Mouse (Mus musculus) mouse trophoblast stem cell (cell line): ENCODE measurements at regions not wholly inside any gene's neighbourhood (a gene's known extent, or its start where the extent isn't known, plus 50 kb on each side); places are given as distances from the start of the nearest gene placed in this dataset.

ENCODE experiments used
- in situ Hi-C, 2 experiments: fragments of 300-500 bp; cut with MseI, MboI; formaldehyde crosslinking; loops; 2 replicates in 1 of 2; 3 replicates in 1 of 2; pipeline ENCODE4 v1.15.1; 2025

DNA sequence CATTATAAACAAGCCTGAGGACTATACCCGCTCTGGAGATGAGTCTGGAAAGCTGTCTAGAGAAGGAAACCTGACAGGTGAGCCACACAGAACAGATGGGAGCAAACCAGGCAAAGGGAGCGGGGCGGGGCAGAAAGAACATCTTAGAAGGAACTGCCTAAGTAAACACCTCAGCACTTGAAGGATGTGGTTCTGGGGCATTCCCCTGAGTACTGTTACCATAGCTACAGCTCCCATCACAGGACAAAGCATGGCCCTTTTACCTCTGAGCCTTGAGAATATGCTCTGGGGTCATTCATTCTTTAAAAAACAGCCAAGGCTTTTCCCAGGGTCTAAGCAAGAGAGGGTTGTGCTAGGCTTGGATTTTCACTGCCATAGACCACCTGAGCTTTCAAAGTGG lies 127.6 kb downstream of the Rpap3 start:
- in situ Hi-C loops: no loop called here

DNA sequence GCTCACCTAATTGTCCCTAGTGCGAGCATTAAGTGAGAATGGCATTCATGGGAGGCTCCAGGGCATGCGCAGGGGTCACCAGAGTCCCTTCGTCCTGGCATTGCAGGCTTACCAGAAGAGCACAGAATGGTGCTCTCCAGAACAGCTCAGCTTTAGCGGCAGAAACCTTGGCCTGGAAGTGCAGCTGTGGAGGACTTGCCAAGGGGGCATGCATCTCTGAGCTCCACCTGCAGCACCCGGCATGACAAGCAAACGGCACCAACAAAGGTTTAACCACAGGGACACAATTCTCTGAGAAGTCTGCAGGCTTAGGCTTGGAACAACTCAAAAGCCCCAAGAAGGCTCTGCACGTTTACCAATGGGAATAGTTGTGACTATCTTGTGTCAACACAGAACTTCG lies 128.4 kb downstream of the Rpap3 start:
- in situ Hi-C loops: no loop called here

DNA sequence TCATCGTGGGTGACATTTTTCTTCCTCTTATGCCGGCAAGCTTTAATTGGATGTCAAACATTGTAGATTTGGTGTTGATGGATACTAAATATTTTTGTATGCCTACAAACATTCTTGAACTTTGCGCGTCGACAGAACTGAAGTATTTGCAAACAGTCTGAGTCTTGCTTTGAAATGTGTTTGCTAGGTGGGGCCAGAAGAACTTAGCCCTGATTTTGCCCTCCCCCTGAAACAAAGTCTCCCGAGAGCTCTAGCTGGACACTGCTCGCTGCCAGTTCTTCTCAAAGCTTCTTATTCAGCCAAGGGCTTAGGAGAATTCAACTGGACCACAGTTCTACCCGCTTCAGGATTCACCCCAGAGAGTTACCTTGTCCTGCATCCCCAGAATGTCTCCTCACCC lies 133.0 kb downstream of the Rpap3 start:
- in situ Hi-C loops: no loop called here

DNA sequence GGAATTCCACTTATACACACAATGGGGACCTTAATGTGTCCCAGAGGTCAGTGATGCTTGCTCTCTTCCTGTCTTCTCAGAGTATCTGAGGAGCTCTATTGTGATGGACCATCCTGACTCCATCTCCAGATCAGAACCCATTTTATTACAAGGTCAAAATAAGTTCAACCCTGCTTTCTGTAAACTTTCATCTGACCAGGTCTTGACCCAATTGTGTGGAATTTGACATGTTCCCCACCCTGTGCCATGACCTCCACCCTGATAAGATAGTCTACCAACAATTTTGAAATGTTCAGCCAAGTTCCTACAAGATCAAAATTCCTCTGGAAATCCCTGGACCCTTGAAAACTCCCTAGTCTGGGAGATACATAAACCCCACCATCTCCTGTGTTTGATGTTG lies 133.7 kb downstream of the Rpap3 start:
- in situ Hi-C loops: no loop called here

DNA sequence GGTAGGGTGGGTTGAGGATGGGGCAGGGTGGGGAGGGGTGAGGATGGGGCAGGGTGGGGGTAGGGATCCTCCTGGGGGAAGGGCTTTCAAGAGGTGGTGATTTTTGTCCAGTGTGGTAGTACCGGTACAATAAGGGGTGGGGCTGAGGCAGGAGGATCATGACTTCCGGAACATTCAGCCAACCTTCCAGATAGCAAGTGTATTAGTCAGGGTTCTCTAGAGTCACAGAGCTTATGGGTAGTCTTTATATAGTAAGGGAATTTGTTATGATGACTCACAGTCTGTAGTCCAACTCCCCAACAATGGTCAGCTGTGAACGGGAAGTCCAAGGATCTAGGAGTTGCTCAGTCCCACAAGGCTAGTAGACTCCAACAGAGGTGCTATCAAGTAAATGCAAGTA lies 145.5 kb downstream of the Rpap3 start:
- in situ Hi-C loops: no loop called here

DNA sequence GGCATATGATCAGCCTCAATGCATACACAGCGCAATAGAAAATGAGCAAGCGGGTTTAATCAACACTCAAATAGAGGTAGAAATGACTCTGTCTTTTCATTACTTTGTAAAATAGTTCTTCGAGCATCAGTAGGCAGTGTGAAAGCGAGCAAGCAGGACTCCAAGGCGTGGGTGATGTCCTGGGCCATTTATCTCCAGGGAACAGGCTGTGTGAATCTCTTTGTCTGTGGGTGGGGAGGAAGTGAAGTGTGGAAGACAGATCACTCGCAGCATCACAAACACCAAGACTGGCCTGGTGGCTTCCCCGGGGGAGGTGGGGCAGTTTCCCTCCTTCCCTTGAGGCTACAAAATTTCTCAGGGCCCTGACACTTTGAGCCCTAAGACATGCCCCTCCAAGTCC lies 146.9 kb downstream of the Rpap3 start:
- in situ Hi-C loops: no loop called here

DNA sequence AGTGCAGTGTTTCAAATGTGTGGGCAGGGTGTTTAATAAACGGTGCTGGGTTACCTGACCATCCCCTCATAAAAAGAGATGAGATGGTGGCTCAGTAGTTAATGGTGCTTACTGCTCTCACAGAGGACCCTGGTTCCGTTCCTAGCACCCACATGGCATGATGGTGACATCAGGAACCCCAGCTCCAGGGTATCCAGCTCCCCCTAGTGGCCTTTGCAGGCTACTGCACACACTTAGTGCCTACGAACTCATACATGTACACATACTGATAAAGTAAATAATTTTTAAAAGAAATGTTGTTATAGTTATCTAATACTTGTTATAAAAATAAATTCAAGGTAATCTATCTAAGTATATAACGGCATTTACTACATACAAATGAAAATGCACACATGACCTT lies 157.3 kb downstream of the Rpap3 start:
- in situ Hi-C loops: no loop called here

DNA sequence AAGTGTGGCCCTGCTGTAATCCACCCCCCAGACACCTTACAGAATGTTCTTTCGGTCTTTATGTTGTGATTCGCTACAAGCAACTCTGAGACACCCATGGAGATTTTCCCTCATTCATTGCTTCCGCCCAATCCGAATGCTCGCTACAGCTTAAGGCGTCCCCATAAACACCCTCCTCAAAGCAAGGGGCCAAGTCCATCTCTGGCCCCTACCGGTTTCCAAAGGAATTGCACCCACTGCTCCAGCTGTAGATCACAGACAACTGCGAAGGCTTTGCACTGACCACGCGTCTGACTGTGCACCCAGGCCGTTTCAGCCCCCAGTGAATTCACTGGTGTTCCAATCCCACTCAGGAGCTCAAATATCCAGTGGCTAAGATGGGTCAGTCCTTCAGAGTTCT lies 160.6 kb downstream of the Rpap3 start:
- in situ Hi-C loops: no loop called here

DNA sequence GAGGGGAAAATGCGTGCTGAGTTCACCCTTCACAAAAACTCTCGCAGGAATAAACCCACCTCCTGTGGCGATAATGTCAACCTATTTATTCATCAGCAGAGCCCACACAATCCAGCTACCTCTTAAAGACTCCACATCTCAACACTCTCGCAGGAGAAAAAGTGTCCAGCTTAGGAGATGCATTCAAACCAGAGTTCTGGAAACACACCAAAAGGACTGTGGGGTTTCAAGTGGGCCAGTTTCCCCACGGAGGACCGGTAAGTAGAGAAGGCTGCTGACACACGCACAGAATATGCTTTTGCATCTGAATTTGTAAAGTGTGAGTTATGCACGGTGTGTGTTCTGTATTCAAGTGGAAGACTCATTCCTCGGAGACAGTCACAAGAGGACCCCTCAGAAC lies 164.0 kb downstream of the Rpap3 start:
- in situ Hi-C loops: no loop called here

DNA sequence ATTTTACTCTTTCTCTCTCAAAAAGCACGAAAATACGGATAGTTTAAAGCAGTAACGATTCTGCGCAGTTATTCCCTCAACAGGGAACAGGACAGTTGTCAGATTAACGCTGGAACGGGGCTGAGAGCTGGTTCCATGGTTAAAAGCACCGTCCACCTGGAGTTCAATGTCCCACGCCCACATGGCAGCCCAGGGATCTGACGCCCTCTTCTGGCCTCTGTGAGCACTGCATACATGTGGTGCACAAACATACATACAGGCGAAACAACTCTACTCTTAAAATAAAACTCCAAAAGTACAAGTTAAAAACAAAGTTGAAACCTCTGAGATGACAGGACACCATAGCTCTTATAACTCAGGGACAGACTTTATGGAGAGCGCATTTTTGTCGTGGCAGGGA lies 169.5 kb downstream of the Rpap3 start:
- in situ Hi-C loops: no loop called here

DNA sequence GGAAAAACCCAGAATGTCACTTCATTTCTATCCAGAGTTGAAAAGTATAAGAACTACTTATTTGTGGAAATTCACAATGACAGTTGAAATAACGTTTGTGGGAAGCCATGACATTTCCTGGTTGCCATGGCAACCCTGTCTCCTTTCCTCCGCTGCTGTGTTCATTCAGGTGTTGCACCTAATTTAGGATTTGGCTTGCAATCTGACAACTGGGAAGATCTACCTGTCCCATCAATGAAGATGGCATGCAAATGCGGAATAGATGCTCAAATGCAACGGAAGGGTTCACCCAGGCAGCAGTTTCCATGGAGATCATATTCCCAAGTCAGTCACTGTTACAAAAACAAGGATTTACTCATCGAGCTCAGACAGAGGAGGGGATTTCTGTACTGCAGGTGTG lies 170.7 kb downstream of the Rpap3 start:
- in situ Hi-C loops: no loop called here

DNA sequence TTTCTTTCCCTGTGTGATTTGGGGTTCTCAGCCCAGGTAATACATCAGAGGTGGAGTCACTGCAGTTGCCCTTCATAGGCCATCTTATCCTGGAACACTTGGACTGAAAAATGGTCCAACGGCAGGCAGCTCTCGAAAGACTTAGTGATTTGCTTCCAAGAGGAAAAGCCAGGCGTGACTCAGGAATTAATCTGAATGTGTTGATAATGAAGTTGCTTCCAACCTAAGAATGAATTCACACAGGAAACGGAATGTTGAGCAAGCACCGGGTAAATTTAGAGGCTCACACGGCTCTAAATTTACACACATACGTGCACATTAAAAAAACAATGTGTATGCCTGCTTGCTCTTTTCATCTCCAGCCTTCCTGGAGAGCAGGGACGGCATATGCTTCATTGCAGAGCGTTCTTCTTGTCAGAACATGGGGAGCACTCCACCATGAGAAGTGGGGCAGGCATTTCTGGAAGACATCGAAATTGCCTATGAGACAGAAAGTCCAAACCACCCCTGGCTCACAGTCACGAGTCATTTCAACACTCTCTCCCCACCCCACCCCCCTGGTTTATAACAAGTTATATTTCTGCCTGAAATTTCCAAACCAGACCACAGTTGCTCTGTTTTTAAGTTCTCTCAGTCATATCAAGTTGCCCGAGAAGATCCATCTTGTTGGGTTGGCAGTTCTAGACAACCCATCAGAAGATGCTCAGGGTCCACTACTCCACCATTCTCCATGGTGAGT lies 171.9 kb downstream of the Rpap3 start:
- in situ Hi-C loops: no loop called here

DNA sequence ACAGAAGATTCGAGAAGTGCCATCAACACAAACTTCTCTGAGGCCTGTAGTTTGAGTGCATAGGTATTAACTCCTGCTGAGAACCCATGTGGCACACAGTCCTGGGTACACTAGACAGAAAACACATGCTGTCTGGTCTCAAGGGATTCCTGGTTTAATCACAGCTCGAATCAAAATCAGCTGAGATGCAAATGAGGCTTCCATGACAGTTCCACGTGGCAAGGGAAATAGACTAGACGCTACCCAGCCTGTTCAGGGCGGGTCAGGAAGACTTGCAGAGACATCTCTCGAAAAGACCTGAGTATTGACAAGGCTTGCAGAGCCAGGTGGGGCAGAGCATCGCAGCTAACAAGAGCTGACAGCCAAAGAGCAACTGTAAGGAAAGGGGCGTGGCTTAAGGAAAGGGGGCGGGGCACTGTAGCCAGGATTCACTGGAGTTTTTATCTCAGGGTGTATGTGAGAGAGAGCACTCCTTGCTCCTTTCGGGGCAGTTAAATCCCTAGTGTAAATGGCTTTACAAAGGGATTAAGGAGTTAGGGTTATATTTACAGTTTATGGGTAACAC lies 173.2 kb downstream of the Rpap3 start:
- in situ Hi-C loops: no loop called here

DNA sequence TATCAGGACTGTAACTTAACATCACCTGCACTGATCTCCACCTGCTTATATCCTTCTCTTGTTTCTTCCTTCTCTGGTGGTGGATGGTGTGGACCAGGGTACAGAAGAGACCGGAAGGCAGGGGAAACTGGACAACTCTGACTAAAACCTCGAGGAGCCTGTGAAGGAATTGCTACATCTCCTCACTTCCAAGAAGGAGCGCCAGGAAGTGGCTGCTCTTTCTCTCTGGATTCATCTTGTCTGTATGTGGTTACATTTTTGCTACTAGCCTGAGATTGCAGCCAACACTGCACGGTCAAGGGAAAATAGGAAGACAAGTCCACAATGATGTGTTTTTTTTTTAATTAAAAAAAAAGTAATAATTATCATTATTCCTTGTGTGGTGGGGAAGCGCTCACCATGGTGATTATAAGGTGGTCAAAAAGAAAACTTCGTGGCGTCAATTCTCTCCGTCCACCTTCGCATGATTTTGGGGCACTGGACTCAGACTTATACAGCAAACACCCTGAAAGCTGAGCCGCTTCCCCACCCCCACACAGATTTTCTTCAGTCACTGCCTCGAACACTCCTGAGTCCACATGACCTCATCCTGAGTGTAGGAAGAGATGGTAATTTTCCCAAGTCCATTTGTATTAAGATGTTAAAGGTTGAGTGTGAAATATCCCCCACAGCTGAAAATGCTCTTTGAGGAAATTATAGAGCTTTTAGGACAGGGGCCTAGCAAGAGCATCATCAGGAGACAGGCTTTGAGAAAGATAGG lies 177.2 kb downstream of the Rpap3 start:
- in situ Hi-C loops: no loop called here

DNA sequence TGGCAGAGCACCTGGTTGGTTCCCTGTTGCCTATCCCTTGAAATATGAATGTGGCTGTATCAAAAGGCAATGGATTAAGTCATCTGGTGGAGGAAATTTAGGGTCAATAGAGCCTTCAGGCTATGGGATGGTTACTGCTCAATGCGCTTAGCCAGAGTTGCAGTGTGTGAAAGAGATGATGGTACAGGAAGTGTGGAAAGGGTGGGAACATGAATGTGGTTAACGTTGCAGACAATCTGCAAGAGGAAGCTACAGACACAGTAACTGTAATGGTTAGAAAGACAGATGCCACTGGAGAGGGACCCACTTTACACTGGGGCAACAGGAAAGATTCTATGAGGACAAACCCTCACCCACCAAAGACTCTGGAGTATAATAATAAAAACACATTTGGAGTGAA lies 185.2 kb downstream of the Rpap3 start:
- in situ Hi-C loops: no loop called here

DNA sequence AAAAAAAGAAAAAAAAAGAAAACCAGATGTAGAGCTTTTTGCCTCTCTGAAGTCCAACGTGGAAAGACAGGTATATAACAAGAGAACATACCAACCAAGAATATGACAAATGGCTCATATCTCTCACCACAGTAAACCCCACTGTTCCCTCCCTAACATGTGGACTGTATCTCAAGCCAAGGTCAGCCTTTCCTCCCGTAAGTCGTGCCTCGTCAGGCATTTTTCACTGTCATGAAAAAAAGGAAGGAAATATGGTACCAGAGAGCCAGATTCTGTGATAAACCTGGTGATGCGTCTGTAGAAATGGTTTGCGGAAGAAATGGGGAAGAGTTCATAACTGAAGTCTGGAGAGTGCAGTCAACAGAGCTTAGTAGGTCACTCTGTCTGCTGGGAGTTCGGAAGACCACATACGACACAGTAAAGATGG lies 185.7 kb downstream of the Rpap3 start:
- in situ Hi-C loops: no loop called here

DNA sequence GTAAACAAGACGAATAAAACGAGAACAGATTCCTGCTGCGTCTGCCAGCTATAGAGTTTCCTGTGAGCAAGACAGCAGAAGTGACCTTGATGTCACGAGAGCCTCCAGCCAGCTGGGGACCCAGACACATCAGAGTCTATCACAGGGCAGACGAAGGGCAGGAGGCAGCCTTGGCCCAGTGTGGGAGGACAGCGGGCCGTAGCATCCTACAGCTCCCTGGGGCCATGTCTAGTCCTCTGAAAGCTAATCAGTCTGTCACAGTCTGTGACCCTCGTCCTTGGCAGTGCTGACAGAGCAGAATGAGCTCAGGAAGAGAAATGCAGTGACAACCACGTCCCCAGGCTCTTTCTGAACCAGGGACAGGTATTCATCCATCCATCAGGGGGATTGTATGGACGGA lies 187.7 kb downstream of the Rpap3 start:
- in situ Hi-C loops: no loop called here

DNA sequence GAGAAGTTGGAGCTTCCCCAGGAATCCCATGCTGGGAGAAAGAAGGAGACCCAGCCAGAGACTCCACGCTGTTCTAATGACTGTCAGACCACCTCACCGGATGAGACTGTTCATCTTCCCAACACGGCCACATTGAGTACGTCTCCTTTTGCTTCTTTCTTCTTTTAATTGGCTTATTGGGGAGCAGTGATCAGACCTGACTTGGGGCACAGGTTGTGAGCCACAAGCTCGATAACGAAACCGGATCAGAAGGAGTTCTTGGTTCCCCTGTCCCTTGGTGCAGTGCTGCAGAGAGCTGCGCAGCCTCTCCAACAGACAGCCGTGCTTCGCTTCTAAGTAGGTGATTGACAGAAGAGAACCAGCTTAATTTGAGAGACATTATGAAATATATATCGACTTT lies 188.4 kb downstream of the Rpap3 start:
- in situ Hi-C loops: no loop called here

DNA sequence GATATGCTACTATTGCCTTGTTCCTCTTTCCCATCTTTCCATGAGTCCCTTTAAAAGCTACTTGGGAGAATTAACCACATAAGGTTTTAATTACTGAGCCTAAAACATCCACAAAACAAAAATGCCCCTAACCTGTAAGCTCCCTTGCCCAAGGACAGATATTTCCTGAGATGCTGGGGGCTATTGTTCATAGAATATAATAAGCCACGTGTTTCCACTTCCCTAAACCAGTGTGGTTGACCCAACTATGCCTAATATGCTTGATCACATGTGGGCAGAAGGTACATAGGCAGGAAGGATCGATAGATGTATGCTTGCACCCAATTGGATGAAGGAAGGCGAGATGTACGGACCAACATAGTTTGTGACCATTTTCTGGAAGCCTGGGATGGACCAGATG lies 189.9 kb downstream of the Rpap3 start:
- in situ Hi-C loops: no loop called here

DNA sequence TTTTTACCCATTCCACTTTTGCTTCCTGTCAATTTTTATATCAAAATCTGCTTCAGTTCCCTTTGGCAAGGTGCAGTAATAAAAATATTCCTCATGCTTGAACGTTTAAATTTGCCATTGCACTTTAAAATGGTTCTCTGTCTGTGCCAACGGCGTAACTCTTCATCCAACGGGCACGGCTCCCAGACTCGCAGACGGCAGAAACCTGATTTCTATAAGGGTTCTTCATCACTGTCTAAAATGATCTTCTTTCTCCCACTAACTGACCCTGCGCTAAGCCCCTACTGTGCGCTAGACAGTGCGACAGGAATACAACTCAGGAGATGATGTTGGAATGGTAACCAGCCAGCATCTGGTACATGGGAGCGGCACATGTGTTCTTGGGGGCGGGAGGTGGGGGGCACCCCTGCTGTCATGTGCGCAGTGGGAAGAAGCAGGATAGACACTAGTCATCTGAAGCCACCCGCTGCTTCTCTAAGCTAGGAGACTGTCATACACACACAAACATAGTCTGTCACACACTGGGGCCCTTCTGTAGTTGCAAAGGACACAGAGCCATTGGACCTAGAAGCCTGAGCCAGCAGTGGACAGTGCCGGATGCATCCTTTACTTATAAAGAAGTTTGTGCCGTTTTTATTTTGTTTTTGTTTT lies 197.8 kb downstream of the Rpap3 start:
- in situ Hi-C loops: no loop called here

DNA sequence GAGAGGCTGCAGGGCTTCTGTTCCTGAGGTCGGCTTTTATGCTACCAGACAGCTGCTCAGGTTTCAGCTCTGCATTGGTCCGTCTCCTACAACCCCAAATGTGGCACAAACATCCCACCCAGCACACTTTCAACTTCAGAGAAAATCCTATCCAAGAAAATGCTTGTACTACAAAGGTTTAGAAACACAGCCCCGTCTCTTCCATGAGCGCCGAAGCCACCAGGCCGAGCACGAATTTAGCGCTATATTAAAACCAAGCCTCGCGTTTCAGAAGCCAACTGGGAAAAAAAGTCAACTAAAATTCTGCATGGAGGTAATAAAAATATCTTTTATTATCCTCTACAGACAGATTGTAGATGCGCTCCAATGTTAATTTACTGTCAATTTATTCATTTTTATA lies 198.4 kb downstream of the Rpap3 start:
- in situ Hi-C loops: no loop called here

DNA sequence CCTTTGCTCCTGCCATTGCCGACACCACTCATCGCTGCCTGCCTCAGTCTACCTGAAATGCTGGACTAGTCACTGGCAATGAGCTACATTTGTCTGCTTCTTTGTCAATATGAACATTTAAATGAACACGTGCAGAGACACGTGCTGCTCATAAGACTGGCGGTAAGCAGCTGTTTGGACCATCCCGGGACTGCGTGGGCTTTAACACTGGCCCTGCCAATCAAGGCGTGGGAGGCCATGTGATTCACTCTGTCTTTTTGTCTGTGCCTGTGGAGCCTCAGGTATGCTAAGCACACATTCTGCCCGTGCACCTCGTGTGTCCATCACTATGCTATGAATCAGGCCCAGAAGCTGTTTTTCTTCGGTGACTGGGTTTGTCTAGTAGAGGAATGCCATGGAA lies 199.9 kb downstream of the Rpap3 start:
- in situ Hi-C loops: no loop called here

DNA sequence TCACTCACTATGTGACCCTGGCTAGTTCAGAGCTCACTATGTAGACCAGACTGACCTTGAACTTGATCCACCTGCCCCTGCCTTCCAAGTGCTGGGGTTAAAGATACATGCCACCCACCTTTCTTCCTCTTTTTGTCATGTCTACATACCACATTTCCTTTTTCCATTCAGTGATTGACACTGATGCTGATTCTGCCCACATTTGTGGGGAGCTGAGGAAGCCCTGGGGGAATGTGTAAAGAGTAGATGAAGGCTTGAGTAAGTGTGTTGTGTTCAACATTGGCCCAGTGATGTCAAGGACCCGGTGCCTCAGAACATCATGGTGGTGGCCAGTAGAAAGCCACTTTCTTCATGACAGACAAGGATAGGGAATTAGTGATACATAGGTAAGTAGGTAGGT lies 201.3 kb downstream of the Rpap3 start:
- in situ Hi-C loops: no loop called here
